Mouse (Mus musculus) heart, adult 2 months (tissue): ENCODE measurements around the gene Dclk2.

Experiments used
- CTCF ChIP-seq: fragments of 200-600 bp; IDR thresholded peaks from 2 replicates; pipeline ENCODE4 v1.8.1; 2022; ENCODE audit warnings: antibody characterized with exemption, mild to moderate bottlenecking, moderate library complexity
- EP300 ChIP-seq: fragments of 200-500 bp; IDR thresholded peaks from 2 replicates; pipeline ENCODE4 v1.6.1; 2011; ENCODE audit warnings: low read depth, low read length, control low read depth; ENCODE audit not compliant: insufficient read depth
- POLR2A ChIP-seq: fragments of 200-500 bp; IDR thresholded peaks from 2 replicates; pipeline ENCODE4 v1.6.1; 2011; ENCODE audit warnings: mild to moderate bottlenecking, low read depth, low read length, control low read depth; ENCODE audit not compliant: insufficient read depth

DNA sequence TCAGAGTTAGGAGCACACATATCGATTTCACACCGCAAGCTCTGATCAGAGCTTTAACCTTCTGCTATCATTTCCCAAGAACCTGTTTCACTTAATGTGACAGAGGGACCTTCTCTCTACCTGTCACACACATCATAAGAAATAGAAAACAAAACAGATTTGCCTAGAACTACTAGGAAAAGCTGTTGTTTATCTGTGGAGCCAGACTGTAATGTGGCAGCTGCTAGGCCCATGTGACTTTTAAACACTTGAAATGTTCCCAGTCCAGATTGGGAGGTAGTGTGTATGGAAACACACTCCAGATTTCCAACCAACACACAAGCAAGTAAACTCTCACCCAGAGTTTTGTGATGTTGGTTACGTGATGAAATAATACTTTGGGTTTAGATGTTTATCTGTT, 136.6 kb downstream of the Dclk2 start:
- no peak for TF ChIP-seq POLR2A
- no peak for TF ChIP-seq EP300
- no peak for TF ChIP-seq CTCF
